Mouse (Mus musculus): ENCODE measurements around the gene Slc4a8.

DNA sequence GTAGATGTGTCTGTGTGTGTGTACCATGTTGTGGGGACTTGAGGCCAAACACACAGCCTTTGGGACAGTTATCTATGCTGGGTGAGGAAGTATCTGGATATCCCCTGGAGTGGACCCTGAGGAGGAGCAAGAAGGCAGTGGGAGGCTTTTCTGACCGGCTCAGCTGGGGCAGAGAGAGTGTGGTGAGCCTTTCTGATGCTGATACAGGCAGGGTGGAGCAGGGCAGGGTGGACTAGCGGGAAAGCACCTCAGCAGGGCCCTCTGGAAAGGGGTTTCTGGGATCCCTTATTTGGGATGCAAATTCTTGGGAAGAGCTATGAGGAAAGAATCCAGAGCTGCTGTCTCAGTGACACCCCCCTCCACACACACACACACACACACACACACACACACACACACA, 30.8 kb downstream of the Slc4a8 start:
- TF ChIP-seq ZC3H11A (IDR thresholded peaks at IDR 0.05; ENCODE audit: borderline replicate concordance, low read depth, low read length): no peak
- no peak for TF ChIP-seq ZNF384 (IDR thresholded peaks at IDR 0.05; ENCODE audit: low read depth, low read length)

Data from ES-E14 (cell line).